Mouse (Mus musculus) cortical plate, adult 2 months (tissue): ENCODE results near the gene Rmnd5b.

Experiments used
- CTCF ChIP-seq: fragments of 200-500 bp; IDR thresholded peaks from 2 replicates; pipeline ENCODE4 v1.5.1; 2011; ENCODE audit warnings: mild to moderate bottlenecking, control low read depth, low read length; ENCODE audit not compliant: insufficient read depth; ENCODE audit errors: extremely low read depth
- POLR2A ChIP-seq: fragments of 200-500 bp; IDR thresholded peaks from 2 replicates; pipeline ENCODE4 v1.6.1; 2011; ENCODE audit warnings: mild to moderate bottlenecking, low read length, control low read depth; ENCODE audit not compliant: insufficient read depth; ENCODE audit errors: extremely low read depth

DNA sequence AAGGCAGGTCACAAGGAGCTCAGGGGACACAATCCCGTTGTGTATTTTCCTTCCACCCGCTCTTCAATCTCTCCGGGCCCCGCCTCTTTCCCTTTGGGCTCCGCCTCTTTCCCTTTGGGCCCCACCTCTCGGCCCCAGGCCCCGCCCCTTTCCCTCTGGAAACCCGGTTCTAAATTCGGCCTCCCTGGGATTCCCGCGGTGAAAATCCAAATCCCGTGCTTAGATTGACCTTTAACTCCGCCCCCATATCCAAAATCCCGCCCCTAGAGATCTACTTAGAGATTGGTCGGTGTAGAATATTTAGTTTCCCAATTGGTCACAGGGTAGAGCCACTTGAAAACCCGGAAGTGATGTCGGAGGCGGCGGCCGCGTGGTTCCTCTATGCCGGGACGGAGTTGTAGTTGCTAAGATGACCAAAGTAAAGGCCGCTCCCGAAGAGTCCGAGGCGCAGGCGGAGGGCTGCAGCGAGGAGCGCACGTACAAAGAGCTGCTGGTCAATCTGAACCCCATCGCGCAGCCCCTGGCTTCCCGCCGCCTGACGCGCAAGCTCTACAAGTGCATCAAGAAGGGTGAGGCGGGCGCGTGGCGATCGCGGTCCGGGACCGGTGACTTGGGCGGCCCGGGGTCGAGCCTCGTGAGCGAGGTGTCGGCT, 16.2 kb downstream of the Rmnd5b start, which contains the start of gene Nhp2:
- TF ChIP-seq POLR2A (no peak), CTCF (no peak)
